Mouse (Mus musculus) stomach, embryonic 16.5 days (tissue): Measurements from ENCODE around the gene Grm3. TPM values are rescaled to one million over a fixed set of nuclear protein-coding genes. Genes with fewer than 3 reads are reported as not detected.

ENCODE experiments used
- ATAC-seq: fragments of 200-750 bp; cut with Nextera tagmentation; 2 replicates; pipeline ENCODE4 v1.8.0; 2017; ENCODE audit warnings: moderate number of reproducible peaks, moderate TSS enrichment; ENCODE audit not compliant: insufficient read depth, low FRiP score
- H3K27ac ChIP-seq: fragments of 300-500 bp; sonication (generic); 2 replicates; pipeline ENCODE4 v1.5.1; 2014; ENCODE audit warnings: low read length
- H3K27me3 ChIP-seq: fragments of 300-500 bp; sonication (generic); 2 replicates; pipeline ENCODE4 v1.6.1; 2014; ENCODE audit warnings: low read length, control low read depth, mixed read lengths; ENCODE audit not compliant: control insufficient read depth, insufficient read depth
- H3K36me3 ChIP-seq: fragments of 300-500 bp; sonication (generic); 2 replicates; pipeline ENCODE4 v1.6.1; 2014; ENCODE audit warnings: low read length; ENCODE audit not compliant: control insufficient read depth, insufficient read depth
- H3K4me1 ChIP-seq: fragments of 300-500 bp; sonication (generic); 2 replicates; pipeline ENCODE4 v1.6.1; 2014; ENCODE audit warnings: low read length, control low read depth, mixed read lengths; ENCODE audit not compliant: control insufficient read depth, insufficient read depth
- H3K4me2 ChIP-seq: fragments of 300-500 bp; sonication (generic); 2 replicates; pipeline ENCODE4 v1.6.1; 2014; ENCODE audit warnings: low read depth, low read length, mixed read lengths
- H3K4me3 ChIP-seq: fragments of 300-500 bp; sonication (generic); replicated peaks from 2 replicates; pipeline ENCODE4 v1.5.1; 2014; ENCODE audit warnings: mild to moderate bottlenecking, low read length
- H3K9ac ChIP-seq: fragments of 300-500 bp; sonication (generic); 2 replicates; pipeline ENCODE4 v1.6.1; 2014; ENCODE audit warnings: low read length
- H3K9me3 ChIP-seq: fragments of 300-500 bp; sonication (generic); replicated peaks from 2 replicates; pipeline ENCODE4 v1.6.1; 2016; ENCODE audit warnings: low read length, control low read depth; ENCODE audit not compliant: control insufficient read depth
- WGBS: fragments of 180-500 bp; shearing (Covaris S2); extraction: QIAGEN DNeasy Blood & Tissue Kit; methylation state at CpG from one replicate; pipeline ENCODE4 v1.1.7; 2014; 5-methylcytosine and 5-hydroxymethylcytosine counted together
- polyA plus RNA-seq: library from polyadenylated mRNA; unstranded; fragments of >200 nt; fragmentation: Nextera tagmentation; extraction: Ambion mirVana; gene quantifications from 2 replicates; pipeline ENCODE4 v1.2.1, GENCODE M21; 2015

The Grm3 gene
- polyA plus RNA-seq, 1 experiment from 2014 or later, result 1.3 TPM

DNA sequence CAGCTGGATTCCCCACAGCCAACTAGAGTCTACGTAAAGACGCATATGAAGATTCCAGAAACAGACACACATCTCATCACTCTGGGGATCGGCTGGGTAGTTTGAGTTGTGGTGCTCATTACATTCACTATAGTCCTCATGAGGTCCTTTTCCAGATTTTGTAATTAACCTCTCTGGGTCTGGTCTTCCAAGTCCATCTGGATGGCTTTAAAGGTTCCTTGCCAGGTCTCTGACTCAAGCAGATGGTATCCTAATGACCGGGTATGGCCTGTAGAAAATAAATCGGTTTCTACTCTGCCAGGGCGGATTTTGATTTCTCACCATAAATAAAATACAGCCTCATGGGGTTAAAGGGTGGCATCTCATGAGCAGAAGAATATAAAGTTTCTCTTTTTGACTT is 276.0 kb downstream of the Grm3 start:
- 86% methylated on average over 6 of the region's 6 CpGs for WGBS
- no peak overlapping the region for H3K4me3 ChIP-seq

DNA sequence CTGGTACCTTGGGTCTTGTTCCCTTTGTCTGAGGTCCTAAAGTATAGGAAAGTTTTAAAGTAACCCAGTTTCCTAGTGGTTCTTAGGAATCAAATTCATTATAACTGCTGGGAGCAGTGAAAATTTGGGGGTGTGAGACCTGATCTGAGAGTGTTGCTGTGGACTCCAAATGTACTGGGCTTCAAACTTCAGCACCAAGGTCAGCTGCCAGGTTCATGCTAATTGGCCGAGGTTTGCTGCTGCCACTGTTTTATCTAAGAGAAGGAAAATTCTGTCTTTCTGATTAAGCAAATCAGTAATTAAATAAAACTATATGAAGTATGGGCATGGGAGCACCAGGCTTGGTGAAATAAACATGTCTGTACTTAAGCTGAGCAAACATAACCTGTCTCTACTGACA is 278.8 kb downstream of the Grm3 start:
- 3% methylated on average over 1 of the region's 1 CpGs for WGBS

More for the DNA sequence above, 276.0 kb downstream of the Grm3 start:
- no peak overlapping the region for H3K9ac ChIP-seq
- no peak for ATAC-seq
- no peak overlapping the region for H3K4me2 ChIP-seq
- H3K9me3 ChIP-seq, result no peaks in the 10 kb centered on the region
- H3K27ac ChIP-seq, result no peak overlapping the region
- no peaks in the 10 kb centered on the region for H3K27me3 ChIP-seq
- H3K4me1 ChIP-seq, result no peaks in the 10 kb centered on the region
- H3K36me3 ChIP-seq, result no peaks in the 10 kb centered on the region

More for the DNA sequence above, 278.8 kb downstream of the Grm3 start:
- no peak overlapping the region for H3K27ac ChIP-seq
- no peaks in the 10 kb centered on the region for H3K36me3 ChIP-seq
- no peak for ATAC-seq
- H3K4me2 ChIP-seq, result no peak overlapping the region
- no peak overlapping the region for H3K4me3 ChIP-seq
- no peaks in the 10 kb centered on the region for H3K4me1 ChIP-seq
- H3K9me3 ChIP-seq, result no peaks in the 10 kb centered on the region
- no peaks in the 10 kb centered on the region for H3K27me3 ChIP-seq
- H3K9ac ChIP-seq, result no peak overlapping the region
